Mouse (Mus musculus): Measurements from ENCODE around the gene Minos1. TPM values are rescaled to one million over a fixed set of nuclear protein-coding genes. Genes with fewer than 3 reads are reported as not detected.

Minos1 gene
- polyA plus RNA-seq, 1 experiment from 2014 or later, result 640 TPM

GRCm38 (mm10) chr4:139115721-139116120, 15.2 kb downstream of the Minos1 start:
- Histone ChIP-seq H3K27ac (ENCODE audit: low read length) (no peak overlapping the region), H3K36me3 (ENCODE audit: control insufficient read depth, insufficient read depth) (no peaks in the 10 kb centered on the region), H3K9ac (ENCODE audit: low read length) (no peak overlapping the region), H3K4me2 (ENCODE audit: low read depth, low read length) (no peak overlapping the region), H3K9me3 (replicated peaks; ENCODE audit: control insufficient read depth, low read length) (no peaks in the 10 kb centered on the region), H3K4me1 (ENCODE audit: control insufficient read depth, insufficient read depth, low read length) (peaks cover 36% of the 10 kb centered on the region), H3K27me3 (ENCODE audit: control insufficient read depth, insufficient read depth, low read length) (no peaks in the 10 kb centered on the region), H3K4me3 (ENCODE audit: low read length) (no peak overlapping the region)
- ATAC-seq (replicated peaks; ENCODE audit: extremely low read depth, insufficient read depth, low FRiP score), result no peak
- 91% methylated on average over 5 of the region's 5 CpGs for whole genome bisulfite sequencing

DNA sequence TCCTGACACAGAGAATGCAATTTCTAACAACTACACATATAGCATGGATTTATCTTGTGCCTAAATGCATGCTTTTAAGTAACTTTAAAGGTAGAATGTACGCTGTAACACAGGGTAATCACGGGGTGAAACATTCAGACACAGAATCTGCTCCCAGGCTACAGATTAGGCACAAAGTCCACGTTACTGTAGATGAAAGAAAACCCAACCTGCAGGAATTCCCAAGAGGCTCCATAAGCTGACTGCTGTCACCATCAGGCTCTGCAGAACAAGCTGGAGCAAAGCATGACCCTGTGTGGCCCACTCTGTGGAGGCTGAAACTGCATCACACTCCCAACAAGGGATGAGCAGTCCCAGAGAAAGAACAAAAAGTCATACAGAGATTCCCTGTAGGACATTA, 18.4 kb downstream of the Minos1 start:
- Histone ChIP-seq H3K27ac (ENCODE audit: low read length) (no peak overlapping the region; the same call in 1 of the 2 replicates), H3K27me3 (ENCODE audit: control insufficient read depth, insufficient read depth, low read length) (no peaks in the 10 kb centered on the region), H3K9me3 (replicated peaks; ENCODE audit: control insufficient read depth, low read length) (no peaks in the 10 kb centered on the region), H3K9ac (ENCODE audit: low read length) (no peak overlapping the region), H3K4me2 (ENCODE audit: low read depth, low read length) (no peak overlapping the region), H3K4me1 (ENCODE audit: control insufficient read depth, insufficient read depth, low read length) (peaks cover 40% of the 10 kb centered on the region), H3K36me3 (ENCODE audit: control insufficient read depth, insufficient read depth) (no peaks in the 10 kb centered on the region), H3K4me3 (ENCODE audit: low read length) (no peak overlapping the region)
- ATAC-seq (replicated peaks; ENCODE audit: extremely low read depth, insufficient read depth, low FRiP score), result no peak
- whole genome bisulfite sequencing, result 74% methylated on average over 3 of the region's 3 CpGs

- Histone ChIP-seq H3K27ac (ENCODE audit: low read length) (peak overlapping the region; percentile 4), H3K9me3 (replicated peaks; ENCODE audit: control insufficient read depth, low read length) (no peaks in the 10 kb centered on the region), H3K36me3 (ENCODE audit: control insufficient read depth, insufficient read depth) (no peaks in the 10 kb centered on the region), H3K4me3 (ENCODE audit: low read length) (no peak overlapping the region), H3K4me2 (ENCODE audit: low read depth, low read length) (no peak overlapping the region), H3K4me1 (ENCODE audit: control insufficient read depth, insufficient read depth, low read length) (peaks cover 35% of the 10 kb centered on the region), H3K27me3 (ENCODE audit: control insufficient read depth, insufficient read depth, low read length) (no peaks in the 10 kb centered on the region), H3K9ac (ENCODE audit: low read length) (peak overlapping the region; percentile 26; the same call in 1 of the 2 replicates)
- no peak for ATAC-seq (replicated peaks; ENCODE audit: extremely low read depth, insufficient read depth, low FRiP score)
- WGBS, result 39% methylated on average over 3 of the region's 3 CpGs
These were observed 19.5 kb downstream of the Minos1 start for GRCm38 (mm10) chr4:139111421-139111820.

- 44% methylated on average over 3 of the region's 3 CpGs for WGBS
- no peak overlapping the region for H3K4me2 ChIP-seq (ENCODE audit: low read depth, low read length)
These were observed 20.1 kb downstream of the Minos1 start for GRCm38 (mm10) chr4:139110858-139111257.

GRCm38 (mm10) chr4:139105453-139105852, 25.5 kb downstream of the Minos1 start:
- Histone ChIP-seq H3K9me3 (replicated peaks; ENCODE audit: control insufficient read depth, low read length) (no peaks in the 10 kb centered on the region), H3K9ac (ENCODE audit: low read length) (no peak overlapping the region), H3K4me2 (ENCODE audit: low read depth, low read length) (no peak overlapping the region), H3K4me1 (ENCODE audit: control insufficient read depth, insufficient read depth, low read length) (peaks cover 2% of the 10 kb centered on the region), H3K36me3 (ENCODE audit: control insufficient read depth, insufficient read depth) (peaks cover 22% of the 10 kb centered on the region), H3K27me3 (ENCODE audit: control insufficient read depth, insufficient read depth, low read length) (no peaks in the 10 kb centered on the region), H3K27ac (ENCODE audit: low read length) (no peak overlapping the region), H3K4me3 (ENCODE audit: low read length) (no peak overlapping the region)
- no peak for ATAC-seq (replicated peaks; ENCODE audit: extremely low read depth, insufficient read depth, low FRiP score)
- 89% methylated on average over 1 of the region's 1 CpGs for WGBS

More at GRCm38 (mm10) chr4:139110858-139111257, 20.1 kb downstream of the Minos1 start:
- Histone ChIP-seq H3K4me1 (ENCODE audit: control insufficient read depth, insufficient read depth, low read length) (peaks cover 35% of the 10 kb centered on the region), H3K4me3 (ENCODE audit: low read length) (no peak overlapping the region), H3K36me3 (ENCODE audit: control insufficient read depth, insufficient read depth) (no peaks in the 10 kb centered on the region), H3K9ac (ENCODE audit: low read length) (no peak overlapping the region), H3K27ac (ENCODE audit: low read length) (peak overlapping the region; percentile 40; the same call in 1 of the 2 replicates), H3K27me3 (ENCODE audit: control insufficient read depth, insufficient read depth, low read length) (no peaks in the 10 kb centered on the region), H3K9me3 (replicated peaks; ENCODE audit: control insufficient read depth, low read length) (no peaks in the 10 kb centered on the region)
- no peak for ATAC-seq (replicated peaks; ENCODE audit: extremely low read depth, insufficient read depth, low FRiP score)

DNA sequence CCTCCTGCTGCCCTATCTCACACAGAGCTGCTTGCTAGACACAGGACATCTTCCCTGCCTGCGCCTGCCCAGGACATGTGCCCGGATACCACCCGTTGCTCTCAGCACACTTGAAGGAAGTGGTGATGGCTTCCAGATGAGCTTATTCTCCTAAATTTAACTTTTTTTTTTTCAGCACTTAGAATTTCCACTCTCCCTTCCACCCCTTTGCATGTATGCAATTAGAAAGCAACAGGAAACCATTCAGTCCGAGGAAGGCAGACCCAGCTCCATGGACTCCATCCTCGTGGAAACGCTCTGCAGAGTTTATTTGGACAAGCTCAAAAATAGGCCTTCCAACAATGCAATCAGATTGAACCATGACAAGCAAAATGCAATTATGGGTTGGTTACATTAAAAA, 29.4 kb downstream of the Minos1 start:
- 68% methylated on average over 6 of the region's 6 CpGs for WGBS
- Histone ChIP-seq H3K9ac (ENCODE audit: low read length) (no peak overlapping the region), H3K4me2 (ENCODE audit: low read depth, low read length) (no peak overlapping the region), H3K27ac (ENCODE audit: low read length) (no peak overlapping the region), H3K36me3 (ENCODE audit: control insufficient read depth, insufficient read depth) (peaks cover 22% of the 10 kb centered on the region), H3K27me3 (ENCODE audit: control insufficient read depth, insufficient read depth, low read length) (no peaks in the 10 kb centered on the region), H3K9me3 (replicated peaks; ENCODE audit: control insufficient read depth, low read length) (no peaks in the 10 kb centered on the region), H3K4me3 (ENCODE audit: low read length) (no peak overlapping the region), H3K4me1 (ENCODE audit: control insufficient read depth, insufficient read depth, low read length) (no peaks in the 10 kb centered on the region)
- ATAC-seq (replicated peaks; ENCODE audit: extremely low read depth, insufficient read depth, low FRiP score), result no peak

- no peaks in the 10 kb centered on the region for H3K27me3 ChIP-seq (ENCODE audit: control insufficient read depth, insufficient read depth, low read length)
- H3K9ac ChIP-seq (ENCODE audit: low read length), result no peak overlapping the region
- H3K27ac ChIP-seq (ENCODE audit: low read length), result no peak overlapping the region
- H3K4me1 ChIP-seq (ENCODE audit: control insufficient read depth, insufficient read depth, low read length), result peaks cover 11% of the 10 kb centered on the region
- no peak for ATAC-seq (replicated peaks; ENCODE audit: extremely low read depth, insufficient read depth, low FRiP score)
- no peak overlapping the region for H3K4me3 ChIP-seq (ENCODE audit: low read length)
- no peaks in the 10 kb centered on the region for H3K9me3 ChIP-seq (replicated peaks; ENCODE audit: control insufficient read depth, low read length)
- WGBS, result 93% methylated on average over 8 of the region's 8 CpGs
- H3K36me3 ChIP-seq (ENCODE audit: control insufficient read depth, insufficient read depth), result peaks cover 22% of the 10 kb centered on the region
- H3K4me2 ChIP-seq (ENCODE audit: low read depth, low read length), result no peak overlapping the region
These were observed 30.6 kb downstream of the Minos1 start for GRCm38 (mm10) chr4:139100326-139100725.

DNA sequence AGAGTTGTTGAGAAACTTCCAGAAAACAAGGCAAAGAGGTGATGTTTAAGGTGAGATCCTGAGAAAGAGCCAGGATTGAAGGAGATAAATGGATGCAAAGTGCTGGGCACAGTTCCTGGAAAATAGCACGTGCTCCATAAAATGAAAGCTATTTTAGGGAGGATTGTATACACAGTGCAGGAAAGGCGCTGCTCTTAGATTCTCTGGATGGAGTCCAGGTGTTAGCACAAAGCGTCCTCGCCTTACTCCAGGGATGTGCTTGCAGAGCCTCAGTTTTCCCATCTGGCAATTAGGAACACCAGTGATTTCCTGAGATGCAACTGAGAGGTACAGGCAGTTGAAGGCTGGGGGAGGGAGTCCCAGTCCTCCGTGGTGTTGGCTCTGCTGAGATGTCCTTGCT, 34.7 kb downstream of the Minos1 start:
- no peak overlapping the region for H3K4me2 ChIP-seq (ENCODE audit: low read depth, low read length)
- 35% methylated on average over 5 of the region's 5 CpGs for WGBS
- ATAC-seq (replicated peaks; ENCODE audit: extremely low read depth, insufficient read depth, low FRiP score), result peak; percentile 42; the same call in 1 of the 2 replicates

GRCm38 (mm10) chr4:139095406-139095805, 35.5 kb downstream of the Minos1 start:
- Histone ChIP-seq H3K4me3 (ENCODE audit: low read length) (no peak overlapping the region), H3K4me1 (ENCODE audit: control insufficient read depth, insufficient read depth, low read length) (peaks cover 25% of the 10 kb centered on the region), H3K27ac (ENCODE audit: low read length) (no peak overlapping the region), H3K4me2 (ENCODE audit: low read depth, low read length) (no peak overlapping the region), H3K9ac (ENCODE audit: low read length) (no peak overlapping the region), H3K36me3 (ENCODE audit: control insufficient read depth, insufficient read depth) (no peaks in the 10 kb centered on the region; the same call in 1 of the 2 replicates), H3K27me3 (ENCODE audit: control insufficient read depth, insufficient read depth, low read length) (peaks cover 26% of the 10 kb centered on the region), H3K9me3 (replicated peaks; ENCODE audit: control insufficient read depth, low read length) (peaks cover 5% of the 10 kb centered on the region)
- no peak for ATAC-seq (replicated peaks; ENCODE audit: extremely low read depth, insufficient read depth, low FRiP score)
- 16% methylated on average over 1 of the region's 1 CpGs for WGBS

More for the DNA sequence above, 34.7 kb downstream of the Minos1 start:
- H3K9ac ChIP-seq (ENCODE audit: low read length), result no peak overlapping the region
- no peak overlapping the region for H3K4me3 ChIP-seq (ENCODE audit: low read length)
- peaks cover 25% of the 10 kb centered on the region for H3K4me1 ChIP-seq (ENCODE audit: control insufficient read depth, insufficient read depth, low read length)
- no peak overlapping the region for H3K27ac ChIP-seq (ENCODE audit: low read length)
- no peaks in the 10 kb centered on the region; the same call in 1 of the 2 replicates for H3K36me3 ChIP-seq (ENCODE audit: control insufficient read depth, insufficient read depth)
- H3K9me3 ChIP-seq (replicated peaks; ENCODE audit: control insufficient read depth, low read length), result peaks cover 5% of the 10 kb centered on the region
- H3K27me3 ChIP-seq (ENCODE audit: control insufficient read depth, insufficient read depth, low read length), result peaks cover 20% of the 10 kb centered on the region
